ENCODE assay signal across 25 mouse cellular contexts in the genomic region with DNA sequence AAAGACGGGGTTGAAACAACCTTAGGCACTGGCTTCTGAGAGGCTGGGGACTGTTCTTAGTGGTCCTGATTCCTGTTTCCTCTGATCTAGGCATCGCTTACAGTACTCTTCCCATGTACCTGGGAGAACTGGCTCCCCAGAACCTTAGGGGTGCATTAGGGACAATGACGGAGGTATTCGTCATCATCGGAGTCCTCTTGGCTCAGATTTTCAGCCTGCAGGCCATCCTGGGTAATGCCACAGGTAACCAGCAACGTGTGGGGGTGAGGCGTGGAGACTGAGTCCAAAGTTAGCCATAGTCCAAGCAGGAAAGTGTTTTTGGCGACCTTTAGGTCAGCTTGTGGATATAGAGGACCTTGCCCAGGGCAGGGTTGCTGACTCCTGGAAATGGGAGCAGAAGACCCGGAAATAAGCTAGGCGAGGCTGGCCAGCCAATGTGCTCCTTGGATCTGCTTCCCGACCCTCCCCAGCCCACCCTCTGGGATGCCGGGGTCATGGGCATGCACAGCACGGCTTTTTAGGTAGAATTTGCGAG. TPM values are rescaled to one million over a fixed set of nuclear protein-coding genes. Genes with fewer than 3 reads are reported as not detected.
DNase-seq lines count a peak whose midpoint lies in the region; ATAC-seq and TF ChIP-seq lines count a peak whose summit lies in the region.
"Had no signal": no experiment of that assay in that cellular context is flagged by ENCODE, and none has a peak within 500 bp of the region (broad histone marks: within the 10 kb centered on the region; RNA-seq: fewer than 3 reads in every experiment).

No protein-coding gene starts in this region.

- no peak overlapping the region for H3K4me2 ChIP-seq in kidney, embryonic 14.5 days (replicated peaks; ENCODE audit: low read depth, low read length)
- no peak overlapping the region for H3K4me2 ChIP-seq in liver, embryonic 16.5 days (ENCODE audit: low read depth, low read length)
- no peak overlapping the region for H3K4me2 ChIP-seq in liver, embryonic 11.5 days
- H3K4me2 ChIP-seq in intestine, postnatal 0 days (replicated peaks; ENCODE audit: low read depth) = no peak overlapping the region
- H3K4me2 ChIP-seq: embryonic facial prominence, embryonic 13.5 days; forebrain, embryonic 12.5 days; hindbrain, embryonic 12.5 days had no signal

- no peak overlapping the region for H3K9ac ChIP-seq in kidney, embryonic 14.5 days (ENCODE audit: low read depth, low read length)
- no peak overlapping the region for H3K9ac ChIP-seq in liver, embryonic 16.5 days (ENCODE audit: low read depth, low read length)
- H3K9ac ChIP-seq in liver, embryonic 11.5 days (ENCODE audit: low read depth, low read length) = no peak overlapping the region
- H3K9ac ChIP-seq in intestine, postnatal 0 days (ENCODE audit: low read depth, low read length) = no peak overlapping the region
- H3K9ac ChIP-seq: embryonic facial prominence, embryonic 13.5 days; forebrain, embryonic 12.5 days; hindbrain, embryonic 12.5 days had no signal

- peak; percentile 41 for DNase-seq in kidney, adult 9 months
- no peak for DNase-seq in liver, embryonic 11.5 days (ENCODE audit: low spot score)
- DNase-seq in yolk sac, embryonic 10.5 days (ENCODE audit: low spot score) = peak; percentile 81
- DNase-seq: adrenal gland, adult 8-10 months; adrenal gland, postnatal 36 days; cerebellum, adult 11-12 months; cerebellum, adult 9-10 months; cerebellum, postnatal 25 days; gastrocnemius, postnatal 10 days; heart, adult 18-20 months; heart, postnatal 10 days; heart, postnatal 4 days had no signal

- H3K27ac ChIP-seq in kidney, embryonic 14.5 days (ENCODE audit: low read depth, low read length) = no peak overlapping the region
- no peak overlapping the region for H3K27ac ChIP-seq in liver, embryonic 16.5 days (ENCODE audit: low read length)
- no peak overlapping the region for H3K27ac ChIP-seq in liver, embryonic 11.5 days (ENCODE audit: low read depth, low read length)
- no peak overlapping the region for H3K27ac ChIP-seq in intestine, postnatal 0 days (ENCODE audit: low read depth, low read length)
- H3K27ac ChIP-seq: embryonic facial prominence, embryonic 13.5 days; forebrain, embryonic 12.5 days; heart, embryonic 10.5 days; hindbrain, embryonic 12.5 days had no signal

- H3K4me3 ChIP-seq in kidney, embryonic 14.5 days (ENCODE audit: low read length) = no peak overlapping the region
- H3K4me3 ChIP-seq in liver, embryonic 16.5 days (ENCODE audit: low read depth, low read length) = no peak overlapping the region
- H3K4me3 ChIP-seq in liver, embryonic 11.5 days (ENCODE audit: low read depth, low read length) = no peak overlapping the region
- H3K4me3 ChIP-seq in intestine, postnatal 0 days (ENCODE audit: low read depth, low read length) = no peak overlapping the region
- H3K4me3 ChIP-seq: embryonic facial prominence, embryonic 13.5 days; forebrain, embryonic 12.5 days; heart, embryonic 10.5 days; hindbrain, embryonic 12.5 days had no signal

- no peaks in the 10 kb centered on the region for H3K27me3 ChIP-seq in kidney, embryonic 14.5 days (ENCODE audit: control insufficient read depth, insufficient read depth, low read length)
- H3K27me3 ChIP-seq in liver, embryonic 16.5 days (ENCODE audit: control insufficient read depth, insufficient read depth, low read depth, low read length) = no peaks in the 10 kb centered on the region
- H3K27me3 ChIP-seq in liver, embryonic 11.5 days (replicated peaks; ENCODE audit: control insufficient read depth, insufficient read depth, low read length) = no peaks in the 10 kb centered on the region; the same call in 1 of the 2 replicates
- no peaks in the 10 kb centered on the region for H3K27me3 ChIP-seq in intestine, postnatal 0 days (replicated peaks; ENCODE audit: control insufficient read depth, insufficient read depth, low read length)
- H3K27me3 ChIP-seq: embryonic facial prominence, embryonic 13.5 days; hindbrain, embryonic 12.5 days had no signal

- H3K36me3 ChIP-seq in kidney, embryonic 14.5 days (ENCODE audit: control insufficient read depth, insufficient read depth, low read length) = no peaks in the 10 kb centered on the region
- H3K36me3 ChIP-seq in liver, embryonic 16.5 days (ENCODE audit: control insufficient read depth, insufficient read depth) = no peaks in the 10 kb centered on the region
- no peaks in the 10 kb centered on the region for H3K36me3 ChIP-seq in liver, embryonic 11.5 days (ENCODE audit: control insufficient read depth, insufficient read depth, low read length)
- no peaks in the 10 kb centered on the region for H3K36me3 ChIP-seq in intestine, postnatal 0 days (ENCODE audit: control insufficient read depth, insufficient read depth)
- H3K36me3 ChIP-seq: embryonic facial prominence, embryonic 13.5 days; forebrain, embryonic 12.5 days; G1E; heart, embryonic 10.5 days; hindbrain, embryonic 12.5 days had no signal

- no peaks in the 10 kb centered on the region for H3K9me3 ChIP-seq in kidney, embryonic 14.5 days (ENCODE audit: control insufficient read depth, low read length)
- H3K9me3 ChIP-seq in liver, embryonic 16.5 days (replicated peaks; ENCODE audit: control insufficient read depth, low read length) = no peaks in the 10 kb centered on the region
- no peaks in the 10 kb centered on the region for H3K9me3 ChIP-seq in liver, embryonic 11.5 days (ENCODE audit: control insufficient read depth, low read length)
- no peaks in the 10 kb centered on the region for H3K9me3 ChIP-seq in intestine, postnatal 0 days (ENCODE audit: control insufficient read depth)
- H3K9me3 ChIP-seq: embryonic facial prominence, embryonic 13.5 days; forebrain, embryonic 12.5 days; G1E; heart, embryonic 10.5 days; hindbrain, embryonic 12.5 days had no signal

- no peaks in the 10 kb centered on the region for H3K4me1 ChIP-seq in kidney, embryonic 14.5 days (ENCODE audit: control insufficient read depth, insufficient read depth, low read length)
- H3K4me1 ChIP-seq in liver, embryonic 16.5 days (ENCODE audit: control insufficient read depth, low read depth, low read length) = no peaks in the 10 kb centered on the region; the same call in 1 of the 2 replicates
- no peaks in the 10 kb centered on the region for H3K4me1 ChIP-seq in liver, embryonic 11.5 days (replicated peaks; ENCODE audit: control insufficient read depth, insufficient read depth, low read length)
- H3K4me1 ChIP-seq in intestine, postnatal 0 days (replicated peaks; ENCODE audit: control insufficient read depth, insufficient read depth, low read length) = 0 out of 2 replicates have a peak, but pooled peaks cover 4% of the 10 kb centered on the region
- H3K4me1 ChIP-seq: embryonic facial prominence, embryonic 13.5 days; forebrain, embryonic 12.5 days; hindbrain, embryonic 12.5 days had no signal

- WGBS in kidney, embryonic 14.5 days = 71% methylated on average over 14 of the region's 14 CpGs
- whole genome bisulfite sequencing in liver, embryonic 16.5 days (ENCODE audit: insufficient replicate concordance) = 54% methylated on average over 14 of the region's 14 CpGs
- WGBS in liver, embryonic 11.5 days = 57% methylated on average over 14 of the region's 14 CpGs
- 58% methylated on average over 14 of the region's 14 CpGs for WGBS in intestine, postnatal 0 days

- no peak for ATAC-seq in kidney, embryonic 14.5 days (ENCODE audit: low FRiP score, low TSS enrichment)
- peak; percentile 23; the same call in 1 of the 2 replicates for ATAC-seq in liver, embryonic 16.5 days (ENCODE audit: low read depth)
- no peak for ATAC-seq in liver, embryonic 11.5 days (replicated peaks; ENCODE audit: low FRiP score)
- ATAC-seq in intestine, postnatal 0 days = peak; percentile 71
- ATAC-seq in cerebellum, adult (ENCODE audit: insufficient number of reproducible peaks, low FRiP score, low TSS enrichment) = no peak
- ATAC-seq: forebrain, embryonic 16.5 days had no signal

- peak; percentile 56 for TF ChIP-seq CTCF in intestine, postnatal 0 days (IDR thresholded peaks at IDR 0.05; ENCODE audit: low read depth)

RNA-seq across cellular contexts. Expression of gene Slc2a7, which starts 8.6 kb away (rescaled TPM):
- not detected in 2 replicates for polyA plus RNA-seq in kidney, embryonic 14.5 days (2014; fragmentation: Nextera tagmentation; extraction: Ambion mirVana)
- polyA plus RNA-seq in liver, embryonic 16.5 days (2015; fragmentation: Nextera tagmentation; extraction: Ambion mirVana) = 0.12 TPM in 1 of 2 replicates, not detected in the other
- not detected in 2 replicates for polyA plus RNA-seq in liver, embryonic 11.5 days (2014; fragmentation: Nextera tagmentation; extraction: Ambion mirVana)
- polyA plus RNA-seq in intestine, postnatal 0 days (2015; fragmentation: Nextera tagmentation; extraction: Ambion mirVana) = 7.0 and 8.2 TPM in 2 replicates
- polyA plus RNA-seq: cortical plate, adult 2 months; embryonic facial prominence, embryonic 13.5 days; forebrain, embryonic 12.5 days; forebrain, embryonic 16.5 days; frontal cortex, adult 2 months; G1E; heart, embryonic 10.5 days; heart, embryonic 14.5 days; hindbrain, embryonic 12.5 days had no signal

RNA-seq across cellular contexts. Expression of gene Slc2a5, which starts 38.3 kb away (rescaled TPM):
- 0.91 and 2.2 TPM in 2 replicates for polyA plus RNA-seq in kidney, embryonic 14.5 days (2014; fragmentation: Nextera tagmentation; extraction: Ambion mirVana)
- 0.21 and 0.27 TPM in 2 replicates for polyA plus RNA-seq in liver, embryonic 16.5 days (2015; fragmentation: Nextera tagmentation; extraction: Ambion mirVana)
- 0.14 and 0.48 TPM in 2 replicates for polyA plus RNA-seq in liver, embryonic 11.5 days (2014; fragmentation: Nextera tagmentation; extraction: Ambion mirVana)
- 23.8 and 26.9 TPM in 2 replicates for polyA plus RNA-seq in intestine, postnatal 0 days (2015; fragmentation: Nextera tagmentation; extraction: Ambion mirVana)
- polyA plus RNA-seq: G1E had no signal

RNA-seq across cellular contexts. Expression of gene Car6, which starts 43.7 kb away (rescaled TPM):
- not detected in 2 replicates for polyA plus RNA-seq in kidney, embryonic 14.5 days (2014; fragmentation: Nextera tagmentation; extraction: Ambion mirVana)
- polyA plus RNA-seq in liver, embryonic 16.5 days (2015; fragmentation: Nextera tagmentation; extraction: Ambion mirVana) = not detected in 2 replicates
- not detected in 2 replicates for polyA plus RNA-seq in liver, embryonic 11.5 days (2014; fragmentation: Nextera tagmentation; extraction: Ambion mirVana)
- not detected in 2 replicates for polyA plus RNA-seq in intestine, postnatal 0 days (2015; fragmentation: Nextera tagmentation; extraction: Ambion mirVana)
- polyA plus RNA-seq: cortical plate, adult 2 months; embryonic facial prominence, embryonic 13.5 days; forebrain, embryonic 12.5 days; forebrain, embryonic 16.5 days; frontal cortex, adult 2 months; G1E; heart, embryonic 10.5 days; heart, embryonic 14.5 days had no signal

Comparison
In these comparisons a context has a peak if more than half of its experiments do, and no peak if none do; other contexts are left out.
1. ATAC-seq: peak in liver, embryonic 16.5 days (single experiment) and intestine, postnatal 0 days (single experiment); none in kidney, embryonic 14.5 days (single experiment), liver, embryonic 11.5 days (single experiment) and cerebellum, adult (single experiment).